Mouse (Mus musculus) myocyte (in vitro differentiated cells): ENCODE results near the gene Kif3b. TPM values are rescaled to one million over a fixed set of nuclear protein-coding genes. Genes with fewer than 3 reads are reported as not detected.
A peak's percentile ranks its signal among the peaks of the same experiment; 100 is the strongest.

ENCODE experiments used
- H3K27me3 ChIP-seq: one replicate; pipeline ENCODE4 v1.6.1; 2011; ENCODE audit not compliant: control insufficient read depth, insufficient read depth, insufficient read length
- H3K36me3 ChIP-seq: one replicate; pipeline ENCODE4 v1.6.1; 2011; ENCODE audit not compliant: control insufficient read depth, insufficient read depth
- H3K4me2 ChIP-seq: one replicate; pipeline ENCODE4 v1.6.1; 2011; ENCODE audit warnings: low read depth, control low read depth
- H3K4me3 ChIP-seq: one replicate; pipeline ENCODE4 v1.5.1; 2011; ENCODE audit warnings: mild to moderate bottlenecking, control low read depth, moderate library complexity
- H3K79me2 ChIP-seq: one replicate; pipeline ENCODE4 v1.6.1; 2011; ENCODE audit not compliant: control insufficient read depth, insufficient read depth
- H3ac ChIP-seq: one replicate; pipeline ENCODE4 v1.6.1; 2011; ENCODE audit not compliant: control insufficient read depth, insufficient read length
- CEBPB ChIP-seq: IDR thresholded peaks from 2 replicates; pipeline ENCODE4 v1.6.1; 2011; ENCODE audit warnings: mild to moderate bottlenecking, moderate library complexity; ENCODE audit not compliant: poor library complexity, insufficient read depth, severe bottlenecking
- E2F4 ChIP-seq: IDR thresholded peaks from one replicate; pipeline ENCODE4 v1.6.1; 2011; ENCODE audit warnings: mild to moderate bottlenecking, control low read depth, moderate library complexity; ENCODE audit not compliant: insufficient read depth
- MAX ChIP-seq: IDR thresholded peaks from one replicate; pipeline ENCODE4 v1.6.1; 2011; ENCODE audit warnings: low read depth, mild to moderate bottlenecking, control low read depth
- MYOD1 ChIP-seq, 3 experiments: IDR thresholded peaks; one replicate each; pipeline ENCODE4 v1.6.1; 2011; ENCODE audit warnings: control low read depth in 2 of 3, low read depth in 2 of 3, mild to moderate bottlenecking in 2 of 3, moderate library complexity in 1 of 3; ENCODE audit not compliant: insufficient read length in 2 of 3, control insufficient read depth in 1 of 3
- MYOG ChIP-seq, 3 experiments: IDR thresholded peaks; one replicate each; pipeline ENCODE4 v1.6.1; 2011; ENCODE audit warnings: control low read depth in 2 of 3, low read depth in 2 of 3, mild to moderate bottlenecking in 2 of 3; ENCODE audit not compliant: insufficient read length in 2 of 3, control insufficient read depth in 1 of 3, insufficient read depth in 1 of 3
- POLR2A ChIP-seq: IDR thresholded peaks from one replicate; pipeline ENCODE4 v1.6.1; 2011; ENCODE audit warnings: low read depth, mild to moderate bottlenecking, control low read depth, moderate library complexity; ENCODE audit not compliant: insufficient read length
- POLR2AphosphoS2 ChIP-seq: IDR thresholded peaks from one replicate; pipeline ENCODE4 v1.6.1; 2011; ENCODE audit warnings: low read depth, control low read depth; ENCODE audit not compliant: insufficient read length
- REST ChIP-seq: IDR thresholded peaks from one replicate; pipeline ENCODE4 v1.6.1; 2011; ENCODE audit warnings: mild to moderate bottlenecking, control low read depth, moderate library complexity; ENCODE audit not compliant: insufficient read depth, insufficient read length
- SRF ChIP-seq: IDR thresholded peaks from one replicate; pipeline ENCODE4 v1.6.1; 2011; ENCODE audit warnings: low read depth; ENCODE audit not compliant: control insufficient read depth, insufficient read length
- TCF12 ChIP-seq: IDR thresholded peaks from one replicate; pipeline ENCODE4 v1.6.1; 2011; ENCODE audit warnings: mild to moderate bottlenecking, control low read depth; ENCODE audit not compliant: poor library complexity, insufficient read depth, severe bottlenecking
- TCF3 ChIP-seq: IDR thresholded peaks from one replicate; pipeline ENCODE4 v1.6.1; 2011; ENCODE audit warnings: low read depth, control low read depth; ENCODE audit not compliant: insufficient read length
- USF1 ChIP-seq: IDR thresholded peaks from one replicate; pipeline ENCODE4 v1.6.1; 2011; ENCODE audit warnings: low read depth, mild to moderate bottlenecking, control low read depth, moderate library complexity
- polyA plus RNA-seq: library from polyadenylated mRNA; unstranded; fragments of >200 nt; fragmentation: generic; extraction: Trizol; gene quantifications from one replicate; pipeline ENCODE4 v1.2.1, GENCODE M21; 2012; ENCODE audit warnings: missing spikeins

The Kif3b gene
- polyA plus RNA-seq, 1 experiment = 10.8 TPM

DNA sequence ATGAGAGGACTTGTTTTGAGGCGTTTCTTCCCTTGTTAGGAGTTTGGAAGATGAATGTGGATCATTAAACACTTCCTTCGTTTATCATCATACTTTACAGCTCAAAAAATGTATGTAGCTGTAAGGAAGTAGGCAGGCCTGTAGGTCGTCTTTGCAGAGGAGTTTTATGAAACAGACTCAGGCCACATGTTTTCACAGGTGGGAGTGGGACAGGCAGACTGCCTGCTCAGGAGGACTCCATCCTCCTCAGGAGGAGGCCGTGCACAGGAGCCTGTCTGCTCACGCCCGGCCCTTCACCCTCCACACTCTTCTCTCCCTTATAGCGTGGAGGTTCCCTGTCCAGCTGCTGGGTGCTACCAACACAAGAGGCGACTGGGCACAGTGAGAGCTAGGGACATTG is 17.9 kb downstream of the Kif3b start:
- TF ChIP-seq USF1 (no peak), SRF (no peak), REST (no peak), E2F4 (no peak), MYOD1 (IDR thresholded peaks at IDR 0.05; ENCODE audit: control insufficient read depth in 1 of 3, insufficient read length in 2 of 3, low read depth in 2 of 3) (no peak), CEBPB (no peak), TCF3 (no peak), TCF12 (no peak), MYOG (IDR thresholded peaks at IDR 0.05; ENCODE audit: control insufficient read depth in 1 of 3, insufficient read depth in 1 of 3, insufficient read length in 2 of 3, low read depth in 2 of 3) (no peak), MAX (no peak), POLR2A (no peak), POLR2AphosphoS2 (no peak)
- Histone ChIP-seq H3K36me3 (no peaks in the 10 kb centered on the region), H3ac (no peak overlapping the region), H3K79me2 (peaks cover 5% of the 10 kb centered on the region), H3K4me2 (no peak overlapping the region), H3K27me3 (no peaks in the 10 kb centered on the region), H3K4me3 (no peak overlapping the region)

DNA sequence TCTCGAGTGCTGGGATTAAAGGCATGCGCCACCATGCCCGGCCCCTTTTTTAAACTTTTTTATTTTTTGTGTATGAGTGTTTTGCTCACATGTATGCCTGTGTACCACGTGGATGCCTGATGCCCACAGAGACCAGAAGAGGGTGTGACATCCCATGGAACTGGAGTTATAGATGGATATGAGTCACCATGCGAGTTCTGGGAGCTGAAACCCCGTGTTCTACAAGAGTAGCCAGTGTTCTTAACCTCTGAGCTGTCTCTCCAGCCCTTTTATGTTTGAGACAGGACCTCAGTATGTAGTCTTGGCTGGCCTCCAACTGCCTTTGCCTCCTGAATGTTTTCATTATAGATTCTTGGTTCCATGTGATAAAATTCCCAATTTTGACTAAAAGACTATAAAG is 19.0 kb downstream of the Kif3b start:
- no peaks in the 10 kb centered on the region for H3K36me3 ChIP-seq
- H3K4me3 ChIP-seq = no peak overlapping the region
- TF ChIP-seq USF1 (peak; percentile 54), POLR2A (no peak)
- no peak overlapping the region for H3ac ChIP-seq
- peaks cover 3% of the 10 kb centered on the region for H3K79me2 ChIP-seq
- H3K4me2 ChIP-seq = no peak overlapping the region
- H3K27me3 ChIP-seq = no peaks in the 10 kb centered on the region

DNA sequence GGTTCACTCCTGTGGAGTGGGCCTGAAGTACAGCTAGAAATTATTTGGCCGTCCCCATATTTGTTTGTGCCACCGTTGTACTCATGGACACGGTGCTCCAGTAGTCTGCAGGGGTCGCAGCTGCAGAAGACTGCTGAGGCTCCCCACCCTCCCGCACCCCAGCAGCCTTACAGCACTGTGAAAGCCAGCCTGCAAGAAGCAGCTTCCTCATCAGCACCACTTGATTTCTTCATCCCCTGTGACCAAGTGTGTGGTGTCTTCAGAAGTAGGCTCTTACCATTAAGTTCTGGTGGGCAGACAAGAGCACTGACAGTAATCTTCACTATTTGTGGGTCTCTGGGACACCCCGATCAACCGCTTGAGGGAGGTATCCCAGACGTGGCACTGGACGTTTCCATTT is 21.7 kb downstream of the Kif3b start:
- TF ChIP-seq CEBPB (no peak), POLR2A (no peak), E2F4 (no peak), MYOD1 (IDR thresholded peaks at IDR 0.05; ENCODE audit: control insufficient read depth in 1 of 3, insufficient read length in 2 of 3, low read depth in 2 of 3) (no peak)
- Histone ChIP-seq H3ac (no peak overlapping the region), H3K27me3 (no peaks in the 10 kb centered on the region), H3K4me3 (no peak overlapping the region), H3K79me2 (no peaks in the 10 kb centered on the region), H3K36me3 (peaks cover 4% of the 10 kb centered on the region), H3K4me2 (no peak overlapping the region)

DNA sequence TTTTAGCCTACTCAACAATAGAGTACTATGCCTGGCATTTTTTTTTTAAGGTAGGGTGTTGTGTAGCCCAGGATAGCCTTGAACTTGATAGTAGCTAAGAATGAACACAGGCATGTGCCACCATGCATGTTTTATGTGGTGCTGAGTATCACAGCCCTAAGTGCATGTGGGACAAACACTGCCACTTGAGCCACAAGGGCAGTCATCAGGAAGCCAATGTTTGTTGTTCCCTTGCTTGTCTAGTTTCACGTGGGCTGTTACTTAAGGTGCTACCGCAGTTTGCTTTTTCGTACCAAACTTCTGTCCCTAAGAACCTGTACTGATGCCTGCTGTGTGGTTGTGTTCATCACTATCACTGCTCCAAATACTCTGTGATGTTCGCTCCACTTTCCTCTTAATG is 27.2 kb downstream of the Kif3b start:
- H3K79me2 ChIP-seq = no peaks in the 10 kb centered on the region
- peaks cover 21% of the 10 kb centered on the region for H3K36me3 ChIP-seq
- H3K4me2 ChIP-seq = no peak overlapping the region
- no peak for TF ChIP-seq E2F4
- no peak for TF ChIP-seq POLR2A
- TF ChIP-seq USF1 = no peak
- TF ChIP-seq MYOD1 (IDR thresholded peaks at IDR 0.05; ENCODE audit: control insufficient read depth in 1 of 3, insufficient read length in 2 of 3, low read depth in 2 of 3) = no peak
- H3K27me3 ChIP-seq = no peaks in the 10 kb centered on the region
- H3K4me3 ChIP-seq = no peak overlapping the region
- no peak overlapping the region for H3ac ChIP-seq

DNA sequence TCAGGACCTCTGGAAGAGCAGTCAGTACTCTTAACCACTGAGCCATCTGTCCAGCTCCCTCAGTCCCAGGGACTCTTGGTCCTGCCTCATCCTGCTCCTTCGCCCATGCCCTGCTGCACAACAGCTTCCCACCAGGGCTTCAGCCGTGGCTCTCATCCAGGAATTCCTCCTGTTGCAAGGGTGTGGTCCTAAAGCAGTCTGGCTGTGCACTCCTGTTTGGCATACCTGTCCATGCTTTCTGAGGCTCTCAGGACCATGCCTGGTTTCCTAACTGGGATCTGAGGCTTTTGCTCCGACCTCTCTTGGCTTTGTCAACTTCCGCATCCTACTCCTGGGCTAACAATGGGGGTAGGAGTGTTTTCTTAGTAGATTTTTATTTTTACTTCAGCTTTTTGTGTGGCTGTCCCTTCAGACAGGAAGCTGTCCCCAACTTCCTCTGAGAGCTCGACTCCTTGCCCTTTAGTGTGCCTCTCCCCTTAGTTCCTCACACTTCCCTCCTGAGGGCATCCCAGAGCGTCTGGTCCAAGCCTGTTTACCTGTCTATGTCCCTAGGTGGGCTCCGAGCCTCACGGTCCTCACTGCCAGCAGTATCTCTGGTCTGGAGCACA is 27.9 kb downstream of the Kif3b start:
- TF ChIP-seq MAX (no peak), TCF3 (no peak), MYOG (IDR thresholded peaks at IDR 0.05; ENCODE audit: control insufficient read depth in 1 of 3, insufficient read depth in 1 of 3, insufficient read length in 2 of 3, low read depth in 2 of 3) (no peak), POLR2AphosphoS2 (no peak)
- Histone ChIP-seq H3ac (no peak overlapping the region), H3K4me2 (no peak overlapping the region), H3K79me2 (no peaks in the 10 kb centered on the region), H3K4me3 (no peak overlapping the region), H3K36me3 (peaks cover 27% of the 10 kb centered on the region), H3K27me3 (no peaks in the 10 kb centered on the region)

DNA sequence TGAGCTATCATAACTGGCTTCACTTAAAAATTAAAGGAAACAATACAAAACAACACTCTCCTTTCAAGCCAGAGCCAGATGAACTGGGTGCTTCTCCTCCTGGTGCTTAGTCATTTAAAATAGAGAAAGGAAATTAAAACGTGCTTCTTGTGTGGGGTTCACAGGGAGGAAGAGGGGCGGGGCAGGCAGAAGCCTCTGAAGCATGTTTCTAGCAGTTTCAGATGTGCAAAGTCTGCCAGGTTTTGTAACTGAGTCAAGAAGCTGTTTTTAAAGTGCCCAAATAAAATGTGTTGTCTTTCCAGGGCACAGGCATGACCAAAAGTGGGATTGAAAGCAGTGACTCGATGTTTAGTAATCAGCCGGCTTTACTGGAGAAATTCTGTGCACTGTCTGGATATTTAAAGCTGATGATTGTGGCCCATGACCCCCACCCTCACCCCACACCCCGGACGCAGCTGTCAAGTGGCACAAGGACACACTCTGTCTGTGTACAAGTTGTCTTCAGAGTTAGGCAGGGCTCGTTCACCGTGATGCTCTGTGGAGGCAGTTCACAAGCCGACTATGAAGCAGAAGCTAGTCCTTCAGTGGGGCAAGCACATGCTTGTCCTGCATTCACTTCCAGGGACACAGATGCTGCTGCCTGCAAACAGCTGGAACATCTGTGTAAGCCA is 34.6 kb downstream of the Kif3b start:
- Histone ChIP-seq H3K27me3 (no peaks in the 10 kb centered on the region), H3K4me2 (peak overlapping the region; percentile 21), H3ac (no peak overlapping the region), H3K79me2 (no peaks in the 10 kb centered on the region), H3K4me3 (no peak overlapping the region), H3K36me3 (peaks cover 37% of the 10 kb centered on the region)
- no peak for TF ChIP-seq TCF3
- TF ChIP-seq POLR2A = no peak
- TF ChIP-seq MAX = no peak
- no peak for TF ChIP-seq USF1
- TF ChIP-seq TCF12 = peak; percentile 37
- TF ChIP-seq MYOG (IDR thresholded peaks at IDR 0.05; ENCODE audit: control insufficient read depth in 1 of 3, insufficient read depth in 1 of 3, insufficient read length in 2 of 3, low read depth in 2 of 3) = peak; percentile 57 to 88 (median 63)
- TF ChIP-seq REST = no peak
- peak; percentile 18 to 90 (median 60) for TF ChIP-seq MYOD1 (IDR thresholded peaks at IDR 0.05; ENCODE audit: control insufficient read depth in 1 of 3, insufficient read length in 2 of 3, low read depth in 2 of 3)
